Mouse (Mus musculus) small intestine, adult 2 months (tissue): ENCODE results near the gene Hnrnph3.

Source experiments
- CTCF ChIP-seq: fragments of 200-500 bp; IDR thresholded peaks from 2 replicates; pipeline ENCODE4 v1.5.1; 2012; ENCODE audit warnings: low read depth, mild to moderate bottlenecking, control low read depth, inconsistent platforms, low read length, moderate library complexity, mixed read lengths; ENCODE audit not compliant: insufficient replicate concordance, insufficient read length; ENCODE audit errors: extremely low read depth
- POLR2A ChIP-seq: fragments of 200-500 bp; IDR thresholded peaks from 2 replicates; pipeline ENCODE4 v1.6.1; 2012; ENCODE audit warnings: low read depth, mild to moderate bottlenecking, control low read depth, inconsistent platforms, low read length, moderate library complexity

- no peak for TF ChIP-seq CTCF
- no peak for TF ChIP-seq POLR2A
These were observed 23.4 kb downstream of the Hnrnph3 start for GRCm38 (mm10) chr10:63000584-63000983.
